Mouse (Mus musculus): ENCODE results near the gene Inca1. TPM values are rescaled to one million over a fixed set of nuclear protein-coding genes. Genes with fewer than 3 reads are reported as not detected.
A peak's percentile ranks its signal among the peaks of the same experiment; 100 is the strongest.

Inca1 gene
- polyA plus RNA-seq, 1 experiment from 2014 or later, result 1.6 TPM

DNA sequence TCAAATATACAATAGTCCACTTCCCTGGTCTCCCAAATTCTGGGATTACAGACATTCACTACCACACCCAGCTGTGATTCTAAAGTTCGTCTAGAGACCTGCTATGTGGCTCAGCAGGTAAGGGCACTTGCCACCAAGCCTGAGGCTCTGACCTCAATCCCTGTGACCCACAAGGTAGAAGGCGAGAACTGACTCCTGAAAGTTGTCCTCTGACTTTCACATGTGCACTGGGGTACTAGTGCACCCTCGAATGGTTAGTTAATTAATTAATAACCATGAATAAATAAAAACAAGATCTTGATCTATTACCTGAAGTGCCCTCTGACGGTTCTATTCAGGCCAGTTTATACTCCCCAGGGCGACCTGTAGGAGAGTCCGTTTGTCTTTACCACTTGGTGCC is 13.3 kb upstream of the Inca1 start:
- no peaks in the 10 kb centered on the region for H3K9me3 ChIP-seq (ENCODE audit: control insufficient read depth, low read length)
- H3K4me2 ChIP-seq (ENCODE audit: low read length), result no peak overlapping the region
- H3K27ac ChIP-seq (ENCODE audit: low read depth), result no peak overlapping the region
- 79% methylated on average over 6 of the region's 6 CpGs for WGBS
- no peak overlapping the region for H3K9ac ChIP-seq (ENCODE audit: low read length)
- no peak for DNase-seq (ENCODE audit: low spot score)
- H3K4me3 ChIP-seq (ENCODE audit: low read depth, low read length), result no peak overlapping the region
- ATAC-seq (replicated peaks; ENCODE audit: low FRiP score, low TSS enrichment, low read depth), result 0 out of 2 replicates have a peak, but pooled peaks have one; percentile 16
- peaks cover 84% of the 10 kb centered on the region for H3K36me3 ChIP-seq (ENCODE audit: control insufficient read depth, insufficient read depth, low read length)
- no peaks in the 10 kb centered on the region for H3K27me3 ChIP-seq (replicated peaks; ENCODE audit: control insufficient read depth, insufficient read depth, low read length)
- no peaks in the 10 kb centered on the region for H3K4me1 ChIP-seq (replicated peaks; ENCODE audit: control insufficient read depth, insufficient read depth, low read length)

- WGBS, result 91% methylated on average over 10 of the region's 10 CpGs
- Histone ChIP-seq H3K4me2 (ENCODE audit: low read length) (no peak overlapping the region), H3K4me1 (replicated peaks; ENCODE audit: control insufficient read depth, insufficient read depth, low read length) (no peaks in the 10 kb centered on the region), H3K4me3 (ENCODE audit: low read depth, low read length) (no peak overlapping the region), H3K27me3 (replicated peaks; ENCODE audit: control insufficient read depth, insufficient read depth, low read length) (no peaks in the 10 kb centered on the region), H3K36me3 (ENCODE audit: control insufficient read depth, insufficient read depth, low read length) (peaks cover 87% of the 10 kb centered on the region), H3K9ac (ENCODE audit: low read length) (no peak overlapping the region), H3K9me3 (ENCODE audit: control insufficient read depth, low read length) (no peaks in the 10 kb centered on the region), H3K27ac (ENCODE audit: low read depth) (no peak overlapping the region)
- DNase-seq (ENCODE audit: low spot score), result no peak
- no peak for ATAC-seq (replicated peaks; ENCODE audit: low FRiP score, low TSS enrichment, low read depth)
Observed at GRCm38 (mm10) chr11:70711026-70711425, 11.1 kb upstream of the Inca1 start.

GRCm38 (mm10) chr11:70706127-70706526 is 6.2 kb upstream of the Inca1 start:
- WGBS, result 75% methylated on average over 3 of the region's 3 CpGs
- H3K4me3 ChIP-seq (ENCODE audit: low read depth, low read length), result no peak overlapping the region
- H3K27me3 ChIP-seq (replicated peaks; ENCODE audit: control insufficient read depth, insufficient read depth, low read length), result no peaks in the 10 kb centered on the region
- ATAC-seq (replicated peaks; ENCODE audit: low FRiP score, low TSS enrichment, low read depth) (no peak), DNase-seq (ENCODE audit: low spot score) (no peak)
- H3K27ac ChIP-seq (ENCODE audit: low read depth), result no peak overlapping the region
- peaks cover 78% of the 10 kb centered on the region for H3K36me3 ChIP-seq (ENCODE audit: control insufficient read depth, insufficient read depth, low read length)
- H3K4me1 ChIP-seq (replicated peaks; ENCODE audit: control insufficient read depth, insufficient read depth, low read length), result peaks cover 11% of the 10 kb centered on the region
- H3K4me2 ChIP-seq (ENCODE audit: low read length), result no peak overlapping the region
- no peak overlapping the region for H3K9ac ChIP-seq (ENCODE audit: low read length)
- H3K9me3 ChIP-seq (ENCODE audit: control insufficient read depth, low read length), result no peaks in the 10 kb centered on the region

GRCm38 (mm10) chr11:70702781-70703180 is 2.8 kb upstream of the Inca1 start:
- Histone ChIP-seq H3K9me3 (ENCODE audit: control insufficient read depth, low read length) (no peaks in the 10 kb centered on the region), H3K4me2 (ENCODE audit: low read length) (no peak overlapping the region), H3K4me1 (replicated peaks; ENCODE audit: control insufficient read depth, insufficient read depth, low read length) (peaks cover 12% of the 10 kb centered on the region), H3K4me3 (ENCODE audit: low read depth, low read length) (no peak overlapping the region), H3K27ac (ENCODE audit: low read depth) (no peak overlapping the region), H3K36me3 (ENCODE audit: control insufficient read depth, insufficient read depth, low read length) (peaks cover 46% of the 10 kb centered on the region), H3K27me3 (replicated peaks; ENCODE audit: control insufficient read depth, insufficient read depth, low read length) (no peaks in the 10 kb centered on the region), H3K9ac (ENCODE audit: low read length) (no peak overlapping the region)
- 79% methylated on average over 6 of the region's 6 CpGs for WGBS
- no peak for DNase-seq (ENCODE audit: low spot score)
- ATAC-seq (replicated peaks; ENCODE audit: low FRiP score, low TSS enrichment, low read depth), result no peak

DNA sequence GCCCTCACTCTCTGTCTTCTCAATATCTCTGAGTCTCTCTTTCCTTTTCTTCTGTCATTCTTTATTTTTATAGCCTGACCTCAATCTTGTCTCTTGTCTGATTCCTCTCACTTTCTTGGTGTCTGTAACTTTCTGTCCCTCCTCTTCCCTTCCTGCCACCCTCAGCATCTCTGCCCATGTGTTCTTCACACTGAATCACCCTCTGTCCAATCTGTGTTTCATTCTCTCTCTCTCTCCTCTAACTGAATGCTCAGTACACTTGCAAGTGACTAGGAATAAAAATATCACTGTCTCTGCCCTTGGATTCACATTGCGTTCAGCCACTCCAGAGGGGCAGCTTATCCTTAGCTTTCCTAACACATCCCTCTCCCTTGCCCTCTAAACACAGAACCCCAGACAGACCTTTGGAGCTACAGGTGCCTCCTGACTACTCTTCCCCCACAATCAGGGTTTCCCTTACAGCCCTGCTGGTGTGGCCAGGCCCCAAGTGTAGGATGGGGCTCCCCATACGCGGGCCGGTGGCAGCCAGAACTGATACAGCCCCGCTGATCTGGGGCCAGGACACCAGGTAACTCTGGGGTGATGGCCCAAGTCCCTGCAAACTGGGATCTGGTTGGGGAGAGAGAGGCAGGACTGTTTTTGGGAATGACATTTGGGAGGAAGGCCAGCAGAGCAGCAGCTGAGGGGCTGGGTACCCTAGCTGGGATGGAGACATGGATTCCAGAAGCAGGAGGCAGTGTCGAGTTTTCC is 2.2 kb upstream of the Inca1 start:
- 72% methylated on average over 6 of the region's 6 CpGs for WGBS
- Histone ChIP-seq H3K4me1 (replicated peaks; ENCODE audit: control insufficient read depth, insufficient read depth, low read length) (peaks cover 12% of the 10 kb centered on the region), H3K36me3 (ENCODE audit: control insufficient read depth, insufficient read depth, low read length) (peaks cover 40% of the 10 kb centered on the region), H3K4me3 (ENCODE audit: low read depth, low read length) (peak overlapping the region; percentile 76; the same call in 1 of the 2 replicates), H3K9me3 (ENCODE audit: control insufficient read depth, low read length) (no peaks in the 10 kb centered on the region), H3K9ac (ENCODE audit: low read length) (0 out of 2 replicates have a peak overlapping the region, but pooled peaks have one; percentile 0), H3K27ac (ENCODE audit: low read depth) (no peak overlapping the region), H3K27me3 (replicated peaks; ENCODE audit: control insufficient read depth, insufficient read depth, low read length) (no peaks in the 10 kb centered on the region), H3K4me2 (ENCODE audit: low read length) (peak overlapping the region; percentile 78)
- ATAC-seq (replicated peaks; ENCODE audit: low FRiP score, low TSS enrichment, low read depth) (no peak), DNase-seq (ENCODE audit: low spot score) (no peak)

GRCm38 (mm10) chr11:70701221-70701955 is 1.4 kb upstream of the Inca1 start:
- peaks cover 12% of the 10 kb centered on the region for H3K4me1 ChIP-seq (replicated peaks; ENCODE audit: control insufficient read depth, insufficient read depth, low read length)
- no peaks in the 10 kb centered on the region for H3K9me3 ChIP-seq (ENCODE audit: control insufficient read depth, low read length)
- no peaks in the 10 kb centered on the region for H3K27me3 ChIP-seq (replicated peaks; ENCODE audit: control insufficient read depth, insufficient read depth, low read length)
- H3K36me3 ChIP-seq (ENCODE audit: control insufficient read depth, insufficient read depth, low read length), result peaks cover 32% of the 10 kb centered on the region
- H3K9ac ChIP-seq (ENCODE audit: low read length), result peak overlapping the region; percentile 70
- H3K4me3 ChIP-seq (ENCODE audit: low read depth, low read length), result peak overlapping the region; percentile 76
- ATAC-seq (replicated peaks; ENCODE audit: low FRiP score, low TSS enrichment, low read depth) (no peak), DNase-seq (ENCODE audit: low spot score) (no peak)
- WGBS, result 11% methylated on average over 10 of the region's 10 CpGs
- no peak overlapping the region; the same call in 1 of the 2 replicates for H3K27ac ChIP-seq (ENCODE audit: low read depth)
- H3K4me2 ChIP-seq (ENCODE audit: low read length), result peak overlapping the region; percentile 78

DNA sequence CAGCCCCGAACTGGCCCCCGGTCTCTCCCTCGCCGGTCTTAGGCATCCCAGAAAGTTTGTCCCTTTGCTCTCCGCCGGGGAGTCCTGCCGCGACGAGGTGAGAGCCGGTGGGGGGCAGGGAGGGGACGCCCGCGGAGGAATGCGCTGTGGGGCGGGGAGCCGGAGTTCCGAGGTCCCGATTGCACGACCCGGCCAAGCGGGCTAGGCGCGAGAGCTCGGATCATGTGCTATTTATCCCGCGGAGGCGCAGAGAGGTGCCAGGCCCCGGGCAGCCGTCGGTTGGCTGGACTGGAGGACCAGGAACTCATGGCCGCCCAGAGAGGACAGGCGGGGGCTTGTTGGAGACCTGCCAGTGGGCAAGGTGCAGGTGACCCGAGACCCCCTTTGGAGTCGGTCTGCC is 658 bp upstream of the Inca1 start:
- H3K27me3 ChIP-seq (replicated peaks; ENCODE audit: control insufficient read depth, insufficient read depth, low read length), result no peaks in the 10 kb centered on the region
- DNase-seq (ENCODE audit: low spot score) (peak; percentile 78), ATAC-seq (replicated peaks; ENCODE audit: low FRiP score, low TSS enrichment, low read depth) (peak; percentile 42)
- 1% methylated on average over 34 of the region's 34 CpGs for WGBS
- no peaks in the 10 kb centered on the region for H3K9me3 ChIP-seq (ENCODE audit: control insufficient read depth, low read length)
- peaks cover 12% of the 10 kb centered on the region for H3K4me1 ChIP-seq (replicated peaks; ENCODE audit: control insufficient read depth, insufficient read depth, low read length)
- H3K36me3 ChIP-seq (ENCODE audit: control insufficient read depth, insufficient read depth, low read length), result peaks cover 25% of the 10 kb centered on the region
- peak overlapping the region; percentile 70 for H3K9ac ChIP-seq (ENCODE audit: low read length)
- H3K4me3 ChIP-seq (ENCODE audit: low read depth, low read length), result peak overlapping the region; percentile 76
- peak overlapping the region; percentile 95 for H3K27ac ChIP-seq (ENCODE audit: low read depth)
- peak overlapping the region; percentile 78 for H3K4me2 ChIP-seq (ENCODE audit: low read length)

GRCm38 (mm10) chr11:70699051-70699450 is 904 bp downstream of the Inca1 start:
- H3K9ac ChIP-seq (ENCODE audit: low read length), result no peak overlapping the region
- peaks cover 12% of the 10 kb centered on the region for H3K4me1 ChIP-seq (replicated peaks; ENCODE audit: control insufficient read depth, insufficient read depth, low read length)
- H3K36me3 ChIP-seq (ENCODE audit: control insufficient read depth, insufficient read depth, low read length), result peaks cover 9% of the 10 kb centered on the region
- H3K9me3 ChIP-seq (ENCODE audit: control insufficient read depth, low read length), result no peaks in the 10 kb centered on the region
- no peak for DNase-seq (ENCODE audit: low spot score)
- H3K27ac ChIP-seq (ENCODE audit: low read depth), result no peak overlapping the region
- H3K4me2 ChIP-seq (ENCODE audit: low read length), result no peak overlapping the region
- ATAC-seq (replicated peaks; ENCODE audit: low FRiP score, low TSS enrichment, low read depth), result no peak
- 82% methylated on average over 2 of the region's 2 CpGs for WGBS
- H3K4me3 ChIP-seq (ENCODE audit: low read depth, low read length), result no peak overlapping the region
- no peaks in the 10 kb centered on the region for H3K27me3 ChIP-seq (replicated peaks; ENCODE audit: control insufficient read depth, insufficient read depth, low read length)

All from intestine, embryonic 14.5 days (tissue).